Mouse (Mus musculus): ENCODE measurements at regions not wholly inside any gene's neighbourhood (a gene's known extent, or its start where the extent isn't known, plus 50 kb on each side); places are given as distances from the start of the nearest gene placed in this dataset.

- in situ Hi-C loops (cut with MseI, MboI), result no loop called here
Observed at GRCm38 (mm10) chr13:45130516-45131249, 52.2 kb downstream of the Gm9817 start.

GRCm38 (mm10) chr13:45140616-45141015 lies 62.1 kb downstream of the Gm9817 start:
- in situ Hi-C loops (cut with MseI, MboI), result no loop called here

- in situ Hi-C loops (cut with MseI, MboI), result no loop called here
Observed at GRCm38 (mm10) chr13:45145129-45145528, 66.6 kb downstream of the Gm9817 start.

- in situ Hi-C loops (cut with MseI, MboI), result no loop called here
Observed at GRCm38 (mm10) chr13:45156223-45156622, 77.7 kb downstream of the Gm9817 start.

GRCm38 (mm10) chr13:45156982-45157381 lies 78.5 kb downstream of the Gm9817 start:
- in situ Hi-C loops (cut with MseI, MboI), result no loop called here

GRCm38 (mm10) chr13:45160281-45160680 lies 81.8 kb downstream of the Gm9817 start:
- in situ Hi-C loops (cut with MseI, MboI), result no loop called here

GRCm38 (mm10) chr13:45164001-45164778 lies 85.7 kb downstream of the Gm9817 start:
- in situ Hi-C loops (cut with MseI, MboI), result no loop called here

GRCm38 (mm10) chr13:45165159-45165558 lies 86.7 kb downstream of the Gm9817 start:
- in situ Hi-C loops (cut with MseI, MboI), result no loop called here

GRCm38 (mm10) chr13:45169716-45170115 lies 91.2 kb downstream of the Gm9817 start:
- in situ Hi-C loops (cut with MseI, MboI), result loop anchor here (5.0 to 10.0 kb wide), 2 partner anchors 305 to 308 kb away; no protein-coding TSS in a partner anchor

- in situ Hi-C loops (cut with MseI, MboI), result loop anchor here (5.0 to 10.0 kb wide), 2 partner anchors 302 to 304 kb away; no protein-coding TSS in a partner anchor
Observed at GRCm38 (mm10) chr13:45173139-45173538, 94.6 kb downstream of the Gm9817 start.

GRCm38 (mm10) chr13:45175711-45176205 lies 97.3 kb downstream of the Gm9817 start:
- in situ Hi-C loops (cut with MseI, MboI), result loop anchor here in 1 of 2 experiments (10.0 kb wide), 1 partner anchor 299 kb away; no protein-coding TSS in a partner anchor

GRCm38 (mm10) chr13:45181529-45182230 lies 103.2 kb downstream of the Gm9817 start:
- in situ Hi-C loops (cut with MseI, MboI), result no loop called here

- in situ Hi-C loops (cut with MseI, MboI), result no loop called here
Observed at GRCm38 (mm10) chr13:45189389-45189788, 110.9 kb downstream of the Gm9817 start.

- in situ Hi-C loops (cut with MseI, MboI), result no loop called here
Observed at GRCm38 (mm10) chr13:45190151-45190550, 111.7 kb downstream of the Gm9817 start.

GRCm38 (mm10) chr13:45192079-45192478 lies 113.6 kb downstream of the Gm9817 start:
- in situ Hi-C loops (cut with MseI, MboI), result no loop called here

GRCm38 (mm10) chr13:45195562-45195961 lies 117.1 kb downstream of the Gm9817 start:
- in situ Hi-C loops (cut with MseI, MboI), result no loop called here

GRCm38 (mm10) chr13:45196363-45196762 lies 117.9 kb downstream of the Gm9817 start:
- in situ Hi-C loops (cut with MseI, MboI), result no loop called here

- in situ Hi-C loops (cut with MseI, MboI), result no loop called here
Observed at GRCm38 (mm10) chr13:45200511-45201120, 122.1 kb downstream of the Gm9817 start.

GRCm38 (mm10) chr13:45204856-45205255 lies 126.4 kb downstream of the Gm9817 start:
- in situ Hi-C loops (cut with MseI, MboI), result no loop called here

GRCm38 (mm10) chr13:45208540-45209197 lies 130.2 kb downstream of the Gm9817 start:
- in situ Hi-C loops (cut with MseI, MboI), result no loop called here

- in situ Hi-C loops (cut with MseI, MboI), result no loop called here
Observed at GRCm38 (mm10) chr13:45211241-45211640, 132.7 kb downstream of the Gm9817 start.

Measured in mouse trophoblast stem cell (cell line).